Mouse (Mus musculus) cerebellum, adult (tissue): ENCODE measurements around the gene N4bp1.

Experiments used
- ATAC-seq: cut with Nextera tagmentation; 2 replicates; pipeline ENCODE4 v1.9.2; 2017; ENCODE audit warnings: mild to moderate bottlenecking, moderate library complexity, mixed read lengths; ENCODE audit not compliant: insufficient number of reproducible peaks, low FRiP score, low TSS enrichment

Gene N4bp1

DNA sequence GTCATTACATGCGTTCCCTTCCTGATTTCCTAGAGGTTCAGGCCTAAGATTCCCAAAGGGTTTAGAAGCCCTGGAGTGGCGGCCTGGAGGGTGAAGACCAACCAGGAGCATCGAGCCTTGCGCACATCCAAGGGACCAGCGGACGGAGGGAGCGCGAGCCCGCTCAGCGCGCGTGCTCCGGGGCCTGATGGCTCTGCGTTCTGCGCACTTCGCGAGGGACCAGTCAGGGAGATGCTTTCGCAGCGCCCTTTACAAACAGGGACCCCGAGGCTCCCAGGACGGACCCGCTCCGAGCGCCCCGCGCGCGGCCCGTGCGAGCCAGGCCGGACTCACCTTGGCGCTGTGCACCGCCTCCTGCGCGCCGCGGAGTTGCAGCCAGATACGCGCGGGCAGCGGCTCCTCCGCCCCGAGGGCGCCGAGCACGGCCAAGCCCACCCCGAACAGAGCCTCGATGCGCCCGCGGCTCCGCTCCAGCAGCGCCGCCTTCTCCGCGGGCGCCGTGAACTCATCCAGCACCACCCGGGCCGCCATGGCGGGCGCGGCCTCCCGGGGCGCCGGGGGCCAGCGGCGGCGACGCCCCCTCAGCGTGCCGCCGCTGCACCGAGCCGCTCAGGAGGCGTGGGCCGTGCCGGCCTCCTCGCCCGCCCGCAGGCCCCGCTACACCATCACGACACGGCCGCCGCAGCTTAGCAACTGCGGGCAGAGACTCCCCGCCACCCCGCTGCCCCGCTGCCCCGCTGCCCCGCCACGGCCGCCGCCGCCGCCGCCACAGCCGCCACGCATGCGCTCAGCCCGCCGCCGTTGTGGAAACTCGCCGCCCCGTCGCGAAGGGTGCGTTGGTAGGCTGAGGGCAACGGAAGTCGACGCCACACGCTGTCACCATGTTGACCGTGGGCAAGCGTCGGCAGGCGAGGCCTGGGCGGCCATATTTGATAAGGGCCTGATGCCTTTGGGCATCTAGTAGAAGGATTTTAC lies at the start of gene N4bp1:
TSS of gene N4bp1 (minus strand) at position 770 of the 975 bp plus-strand sequence.
- peak; percentile 97 for ATAC-seq

DNA sequence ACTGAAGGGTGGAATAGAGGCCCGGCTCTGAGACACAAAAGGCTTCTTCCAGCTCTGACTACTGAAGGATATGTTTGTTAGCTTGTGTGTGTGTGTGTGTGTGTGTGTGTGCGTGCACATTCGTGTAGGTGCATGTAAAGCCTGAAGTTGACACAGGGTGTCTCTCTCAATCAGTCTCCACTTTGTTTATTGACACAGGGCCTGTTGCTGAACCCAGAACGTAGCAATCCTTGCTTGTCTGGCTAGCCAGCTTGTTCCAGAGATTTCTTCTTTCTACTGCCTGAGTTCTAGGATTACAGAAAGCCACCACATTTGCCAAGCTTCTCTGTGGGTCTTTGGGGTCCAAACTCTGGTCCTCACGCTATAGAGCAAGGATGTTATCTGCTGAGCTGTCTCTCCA lies 49.8 kb upstream of the N4bp1 start:
- no peak for ATAC-seq

DNA sequence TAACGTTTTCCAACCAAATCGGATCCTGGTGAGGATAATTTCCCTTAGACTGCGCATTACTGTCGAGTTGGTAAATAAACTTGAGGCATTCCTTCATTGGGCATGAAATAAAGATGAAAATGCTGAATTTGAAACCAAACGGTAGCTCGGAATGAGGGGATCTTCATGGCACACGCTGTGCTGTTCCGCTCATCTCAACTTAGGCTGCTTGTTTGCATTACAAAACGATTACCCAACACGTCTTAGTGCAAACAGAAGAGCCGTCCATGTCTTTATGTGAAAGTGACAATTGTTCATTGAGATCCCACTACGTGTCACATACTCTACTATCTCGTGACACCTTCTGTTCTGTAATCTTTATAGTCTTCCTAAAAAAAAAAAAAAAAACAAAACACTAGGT lies 49.3 kb upstream of the N4bp1 start:
- ATAC-seq: no peak

DNA sequence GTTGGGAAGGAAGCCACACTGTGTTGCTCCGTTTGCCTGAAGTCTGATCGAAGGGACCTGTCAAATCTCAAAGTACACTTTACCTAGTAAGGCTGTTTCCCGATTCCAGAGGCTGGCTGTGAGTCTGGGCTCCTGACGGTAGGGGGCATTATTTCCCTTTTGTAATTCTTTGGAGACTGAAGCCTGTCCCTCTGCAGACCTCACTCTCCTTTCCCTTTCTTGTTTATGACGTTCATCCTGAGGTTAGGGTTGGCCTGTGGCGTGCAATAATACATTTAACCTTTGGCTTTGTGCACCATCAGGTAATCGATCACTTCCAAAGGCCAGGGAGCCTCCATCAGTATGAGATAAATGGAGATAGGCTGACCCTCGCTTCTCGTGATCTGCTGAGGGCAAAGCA lies 48.8 kb upstream of the N4bp1 start:
- ATAC-seq: peak; percentile 78

DNA sequence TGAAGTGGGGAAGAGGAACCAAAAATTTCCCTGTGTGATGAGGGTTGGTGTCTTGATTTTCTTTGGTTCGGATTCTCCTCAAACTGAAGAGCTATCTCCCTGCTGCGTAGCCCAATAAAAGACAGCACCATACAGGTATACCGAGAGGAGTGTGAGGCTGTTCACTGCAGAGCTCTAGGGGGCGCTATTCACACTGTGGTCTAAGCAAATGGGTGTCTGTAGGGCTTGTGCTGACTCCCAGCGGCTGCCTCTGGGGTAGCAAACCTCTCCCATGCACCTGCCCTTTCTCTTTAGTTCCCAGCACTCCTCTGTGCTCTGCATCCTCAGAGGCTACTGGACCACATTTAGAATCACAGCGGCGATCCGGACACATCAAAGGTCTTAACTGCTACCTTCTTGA lies 41.2 kb upstream of the N4bp1 start:
- no peak for ATAC-seq

DNA sequence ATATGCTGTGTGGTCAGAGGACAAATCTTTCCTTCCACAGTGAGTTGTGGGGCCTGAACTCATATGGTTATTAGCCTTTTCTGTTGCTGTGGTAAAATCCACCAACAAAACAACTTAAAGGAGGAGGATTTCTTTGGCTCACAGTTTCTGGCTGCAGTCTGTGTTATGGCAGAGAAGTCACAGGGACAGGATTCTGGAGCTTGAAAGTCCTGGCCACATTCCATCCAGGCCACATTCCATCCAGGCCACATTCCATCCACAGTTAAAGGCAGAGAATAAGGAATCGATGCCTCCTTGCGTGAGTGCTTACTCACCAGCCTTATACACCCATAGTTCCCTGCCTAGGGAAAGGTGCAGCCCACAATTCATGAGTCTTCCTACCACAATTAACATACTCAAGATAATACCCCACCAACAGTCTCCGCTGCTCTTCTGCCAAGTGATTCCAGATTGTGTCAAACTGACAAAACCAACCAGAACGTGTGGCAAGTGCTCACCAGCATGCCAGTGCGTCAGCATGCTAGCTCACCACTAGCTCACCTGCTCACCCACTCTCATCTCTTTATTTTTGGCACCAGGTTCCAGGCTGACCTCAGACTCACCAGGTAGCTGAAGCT lies 38.3 kb upstream of the N4bp1 start:
- 0 out of 2 replicates have a peak, but pooled peaks have one; percentile 54 for ATAC-seq

DNA sequence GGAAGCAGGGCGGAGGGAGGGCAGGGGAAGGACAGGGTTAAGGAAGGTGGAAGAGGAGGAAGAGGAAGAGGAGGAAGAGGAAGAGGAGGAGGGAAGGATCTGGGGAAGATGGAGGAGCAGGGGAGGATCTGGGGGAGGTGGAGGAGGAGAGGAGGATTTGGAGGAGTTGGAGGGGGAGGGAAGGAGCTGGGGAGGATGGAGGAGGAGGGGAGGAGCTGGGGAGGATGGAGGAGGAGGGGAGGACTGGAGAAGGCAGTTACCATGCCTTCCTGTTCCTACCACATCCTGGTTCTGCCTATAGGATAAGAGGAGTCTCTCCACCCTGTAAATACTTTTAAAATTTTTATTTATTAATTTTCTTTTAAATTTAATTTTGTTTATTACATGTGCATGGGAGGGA lies 37.6 kb upstream of the N4bp1 start:
- ATAC-seq: no peak

DNA sequence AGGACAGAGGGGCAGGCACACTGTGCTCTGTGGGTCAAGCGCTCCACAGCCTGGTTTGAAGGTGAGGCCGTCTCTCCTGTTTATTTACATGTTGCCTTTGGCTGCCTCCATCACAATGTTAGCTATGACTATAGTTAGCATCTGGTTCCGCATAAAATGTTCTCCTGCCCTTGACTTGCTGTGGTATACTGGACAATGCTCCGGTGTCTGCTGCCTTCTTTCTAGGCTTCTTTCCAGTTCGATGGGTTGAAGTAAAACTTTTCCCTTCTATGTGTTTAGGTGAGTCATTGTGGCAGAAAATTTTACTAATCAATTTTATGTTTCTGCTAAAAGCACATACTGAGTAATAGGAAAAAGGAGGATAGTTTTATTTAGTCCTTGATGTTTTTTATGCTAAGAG lies 37.1 kb upstream of the N4bp1 start:
- no peak for ATAC-seq

DNA sequence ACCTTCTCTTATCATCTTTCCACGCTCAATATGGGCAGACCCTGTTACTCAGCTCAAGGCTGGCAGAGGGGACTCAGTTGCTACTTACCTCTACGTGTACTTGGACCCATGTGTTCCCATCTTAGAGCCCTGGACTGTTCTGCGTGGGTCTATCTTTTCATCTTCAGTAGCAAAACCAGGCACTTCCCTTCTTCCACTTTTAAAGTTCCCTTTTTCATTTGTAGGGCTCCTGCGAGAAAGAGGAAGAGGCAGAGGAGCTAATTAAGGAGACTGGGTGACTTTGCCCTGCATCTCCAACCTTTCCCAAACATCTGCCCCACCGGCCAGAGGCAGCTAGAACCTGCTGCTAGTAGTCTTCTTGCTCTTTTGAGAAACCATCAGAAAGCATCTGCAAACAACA lies 35.9 kb upstream of the N4bp1 start:
- no peak for ATAC-seq

DNA sequence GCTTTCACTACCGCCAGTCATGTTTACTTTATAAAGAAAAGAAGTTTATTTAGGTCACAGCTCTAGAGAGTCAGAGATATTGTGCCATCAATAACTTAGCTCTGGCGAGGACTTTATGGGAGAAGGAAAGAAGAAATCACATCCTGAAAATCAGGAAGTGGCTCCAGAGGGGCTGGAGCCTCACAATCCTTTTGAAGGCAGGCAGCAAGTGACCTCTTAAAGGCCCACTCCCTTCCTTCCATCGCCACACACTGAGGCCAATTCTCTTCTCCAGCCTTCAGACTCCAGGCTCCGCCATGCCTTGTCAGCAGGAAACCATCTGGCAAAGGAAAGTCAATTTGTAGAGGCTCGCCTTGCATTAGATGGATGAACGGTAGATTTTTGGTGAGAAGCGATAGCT lies 35.4 kb upstream of the N4bp1 start:
- ATAC-seq: no peak

DNA sequence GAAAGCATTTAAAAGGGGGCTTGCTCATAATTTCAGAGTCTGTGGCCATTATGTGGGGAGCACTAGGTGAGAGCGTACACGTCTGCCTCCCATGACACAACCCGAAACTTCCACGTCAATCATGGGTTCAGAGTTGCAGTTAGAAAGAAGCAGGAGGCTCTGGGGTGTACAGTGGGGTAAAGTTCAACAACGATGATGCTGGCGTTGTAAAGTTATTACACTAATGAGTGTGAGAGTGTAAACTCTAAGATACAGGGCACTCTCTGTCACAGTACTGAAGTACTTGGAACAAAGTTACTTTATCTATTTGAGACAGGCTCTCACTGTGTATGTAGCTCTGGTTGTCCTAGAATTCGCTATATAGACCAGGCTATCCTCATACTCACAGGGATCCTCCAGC lies 35.0 kb upstream of the N4bp1 start:
- no peak for ATAC-seq

DNA sequence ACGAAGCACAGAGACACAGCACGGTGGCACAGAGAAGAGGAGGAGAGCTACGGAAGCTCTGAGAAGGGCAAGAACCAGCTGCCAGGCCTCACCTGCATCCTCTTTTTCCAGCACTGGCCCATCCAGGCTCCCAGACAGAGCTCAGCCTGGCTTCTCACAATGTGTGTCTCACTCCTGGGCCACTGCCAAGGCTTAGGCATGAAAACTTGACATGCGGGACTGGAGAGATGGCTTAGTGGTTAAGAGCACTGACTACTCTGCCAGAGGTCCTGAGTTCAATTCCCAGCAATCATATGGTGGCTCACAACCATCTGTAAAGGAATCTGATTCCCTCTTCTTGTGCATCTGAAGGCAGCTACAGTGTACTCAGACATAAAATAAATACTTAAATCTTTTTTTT lies 34.2 kb upstream of the N4bp1 start:
- ATAC-seq: no peak

DNA sequence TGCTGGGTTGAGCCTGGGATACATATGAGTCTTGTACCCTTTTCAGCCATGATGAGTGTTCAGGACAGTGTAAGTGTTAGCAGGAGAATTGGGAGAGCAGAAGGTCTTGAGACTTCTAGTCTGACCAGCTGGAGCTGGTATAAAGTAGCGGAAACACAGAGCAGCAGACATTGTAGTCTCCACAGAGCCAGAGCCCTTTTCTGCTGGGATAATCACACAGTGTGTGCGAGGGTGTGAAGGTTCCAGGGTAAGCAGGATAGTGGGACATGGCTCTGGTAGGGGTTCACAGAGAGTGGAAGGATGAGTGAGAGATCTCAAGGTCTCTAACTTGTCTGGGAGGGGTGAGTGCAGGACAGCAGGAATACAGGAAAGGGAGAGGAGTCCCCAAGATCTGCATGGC lies 33.0 kb upstream of the N4bp1 start:
- ATAC-seq: no peak

DNA sequence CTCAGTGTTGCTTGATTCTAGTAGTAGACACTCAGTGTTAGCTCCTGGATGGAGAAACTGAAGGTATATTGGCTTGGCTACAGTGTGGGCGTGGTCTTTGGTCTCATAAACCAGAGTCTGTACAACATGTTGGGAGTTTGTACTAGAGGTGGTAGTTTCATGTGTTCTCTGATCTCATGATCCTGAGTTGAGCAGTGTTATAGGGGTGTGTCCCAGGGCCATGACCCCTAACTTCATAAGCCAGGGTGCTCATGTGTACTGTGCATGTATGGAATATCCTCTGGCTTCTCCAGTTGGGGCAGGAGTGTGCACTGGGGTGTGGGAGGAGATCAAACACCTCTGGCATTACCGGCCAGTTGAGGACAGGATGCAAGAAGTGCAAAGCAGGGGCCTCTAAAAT lies 32.6 kb upstream of the N4bp1 start:
- ATAC-seq: no peak

DNA sequence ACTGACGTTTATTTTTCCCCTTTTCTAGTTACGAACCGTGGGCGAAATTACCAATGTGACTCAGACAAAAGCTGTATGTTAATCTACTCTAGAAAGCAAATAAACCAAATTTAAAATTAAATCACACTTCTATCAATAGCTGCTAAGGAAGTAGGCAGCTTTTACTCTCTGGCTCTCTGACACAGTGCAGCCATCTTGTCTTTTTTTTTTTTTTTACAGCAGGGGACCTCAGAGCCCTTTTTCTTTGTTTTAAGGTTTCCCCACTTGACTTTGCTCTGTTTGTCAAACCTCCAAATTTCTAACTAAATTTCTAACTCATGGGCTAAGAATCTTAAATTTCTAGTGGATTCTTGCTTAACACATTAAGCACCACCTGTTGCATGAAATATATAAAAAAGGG lies 31.3 kb upstream of the N4bp1 start:
- ATAC-seq: no peak

DNA sequence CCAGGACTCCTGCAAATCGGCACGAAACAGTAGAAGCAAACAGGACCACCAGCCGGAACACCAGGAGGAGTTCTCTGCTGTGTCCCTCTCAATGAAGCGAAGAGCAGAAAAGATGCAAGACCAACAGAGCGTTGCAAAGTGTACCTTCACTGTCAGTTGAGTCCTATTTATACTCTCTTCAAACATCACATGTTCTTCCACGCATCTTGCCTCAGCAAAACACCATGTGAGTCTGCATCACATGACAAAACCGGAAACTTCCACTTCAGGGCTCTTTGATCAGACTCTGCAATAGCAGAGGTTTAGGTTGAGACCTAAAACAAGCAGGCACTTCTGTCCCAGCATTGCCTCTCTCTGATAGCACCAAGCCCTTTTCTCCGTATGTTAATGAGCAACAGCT lies 26.1 kb upstream of the N4bp1 start:
- no peak for ATAC-seq

DNA sequence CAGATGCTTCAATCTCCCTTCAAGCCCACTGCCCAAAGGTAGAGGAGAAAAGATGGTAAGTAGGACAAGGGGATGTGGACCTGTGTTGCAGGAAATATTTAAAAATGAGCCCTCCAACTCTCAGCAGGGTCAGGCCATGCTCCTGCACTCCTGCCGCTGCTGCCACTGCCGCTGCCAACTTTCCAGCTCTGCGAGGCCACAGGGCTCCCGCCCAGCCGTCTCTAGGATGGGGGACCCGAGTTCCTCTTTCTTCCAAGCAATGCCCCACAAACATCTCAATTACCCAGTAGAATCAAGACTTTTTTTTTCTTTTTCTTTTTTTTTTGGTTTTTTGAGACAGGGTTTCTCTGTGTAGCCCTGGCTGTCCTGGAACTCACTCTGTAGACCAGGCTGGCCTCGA lies 25.2 kb upstream of the N4bp1 start:
- ATAC-seq: no peak

DNA sequence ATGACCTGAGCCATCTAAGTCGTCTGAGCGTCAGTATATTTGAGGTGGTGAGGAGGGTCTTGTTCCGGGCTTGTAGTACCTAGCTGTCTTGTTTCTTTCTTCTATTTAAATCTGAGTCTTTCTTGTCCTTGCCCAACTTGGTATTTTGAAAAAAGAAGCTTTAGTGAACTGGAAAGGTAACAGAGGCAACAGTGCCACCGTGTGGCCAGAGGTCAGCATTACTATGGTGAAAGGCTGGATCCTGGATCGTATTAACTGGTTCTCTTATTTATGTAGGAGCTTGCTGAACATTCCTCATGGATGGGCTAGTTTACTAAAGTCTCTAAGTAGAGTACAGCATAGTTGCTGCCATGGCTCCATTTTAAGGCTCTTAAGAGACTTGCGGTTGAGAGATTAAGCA lies 23.5 kb upstream of the N4bp1 start:
- peak; percentile 66; the same call in 1 of the 2 replicates for ATAC-seq

DNA sequence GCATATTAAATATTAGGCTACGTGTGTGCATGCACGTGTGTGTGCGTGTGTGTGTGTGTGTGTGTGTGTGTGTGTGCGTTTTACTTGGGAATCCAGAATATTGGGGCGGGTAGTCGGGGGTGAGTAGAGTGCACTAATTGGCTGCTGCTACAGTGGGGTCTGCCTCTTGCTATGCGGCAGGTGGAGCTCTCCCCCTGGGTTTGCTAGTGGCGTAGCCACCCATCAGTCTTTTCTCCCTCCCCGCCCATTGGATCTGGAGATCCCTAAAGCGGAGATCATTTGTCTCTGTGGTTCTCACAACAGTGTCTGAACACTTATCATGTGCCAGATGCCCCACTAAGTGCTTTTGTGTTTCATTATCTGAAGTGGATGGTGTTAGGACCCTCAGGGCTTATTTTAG lies 19.9 kb upstream of the N4bp1 start:
- no peak for ATAC-seq

DNA sequence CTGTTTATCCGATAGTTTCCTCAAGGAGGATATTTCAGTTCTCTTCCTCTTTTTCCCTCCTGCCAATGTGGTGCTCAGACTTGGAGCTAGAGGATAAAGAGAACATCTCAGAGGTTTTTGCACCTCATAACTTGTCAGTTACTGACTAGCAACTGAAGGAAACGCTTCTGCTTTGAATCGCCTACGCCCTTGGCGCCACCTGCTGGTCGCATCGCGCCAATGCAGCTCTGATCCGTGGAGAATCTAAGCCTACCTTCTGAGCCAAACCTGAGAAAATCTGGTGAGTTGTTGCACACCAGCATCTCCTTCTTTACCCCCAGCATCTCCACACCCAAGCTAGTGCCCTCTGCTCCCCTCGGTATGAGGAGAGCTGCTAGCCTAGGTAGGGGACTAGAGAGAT lies 18.0 kb upstream of the N4bp1 start:
- ATAC-seq: peak; percentile 36; the same call in 1 of the 2 replicates

DNA sequence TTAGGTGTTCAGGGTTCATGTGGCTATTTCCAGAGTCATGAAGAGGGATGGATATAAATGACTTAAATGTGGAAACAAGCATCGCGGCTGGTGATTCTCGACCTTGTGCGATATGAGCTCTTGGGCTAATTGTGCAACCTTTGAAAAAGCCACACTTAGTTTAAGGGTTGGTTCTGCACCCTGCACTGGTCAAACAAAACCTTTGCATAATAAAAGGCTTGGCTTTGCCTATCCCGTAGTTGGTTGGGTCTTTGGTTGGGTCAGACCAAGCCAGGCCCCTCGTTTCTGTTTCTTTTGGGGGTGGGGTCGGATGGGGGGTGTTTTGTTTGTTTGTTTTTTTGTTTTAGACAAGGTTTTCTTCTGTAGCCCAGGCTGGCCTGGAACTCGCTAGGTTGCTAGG lies 17.6 kb upstream of the N4bp1 start:
- ATAC-seq: no peak

DNA sequence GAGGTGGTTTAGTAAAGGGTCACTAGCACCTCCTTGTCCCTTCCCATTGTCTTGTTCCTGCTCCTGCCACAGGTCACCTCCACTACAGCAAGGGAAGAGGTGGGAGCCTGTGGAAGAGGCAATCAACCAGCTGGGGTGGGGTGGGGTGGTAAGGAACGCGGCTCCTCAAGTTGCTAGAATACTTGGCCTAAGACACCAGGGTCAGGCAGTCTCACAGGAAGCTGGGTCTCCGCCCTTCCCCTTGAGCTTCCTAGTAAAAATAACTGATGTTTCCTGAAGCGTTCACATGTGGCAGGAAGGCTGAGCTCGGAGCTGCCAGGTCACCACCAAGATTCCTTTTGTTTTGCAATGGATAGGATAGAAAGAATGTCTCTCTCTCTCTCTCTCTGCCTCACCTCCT lies 16.9 kb upstream of the N4bp1 start:
- ATAC-seq: no peak
